In the genomic region with DNA sequence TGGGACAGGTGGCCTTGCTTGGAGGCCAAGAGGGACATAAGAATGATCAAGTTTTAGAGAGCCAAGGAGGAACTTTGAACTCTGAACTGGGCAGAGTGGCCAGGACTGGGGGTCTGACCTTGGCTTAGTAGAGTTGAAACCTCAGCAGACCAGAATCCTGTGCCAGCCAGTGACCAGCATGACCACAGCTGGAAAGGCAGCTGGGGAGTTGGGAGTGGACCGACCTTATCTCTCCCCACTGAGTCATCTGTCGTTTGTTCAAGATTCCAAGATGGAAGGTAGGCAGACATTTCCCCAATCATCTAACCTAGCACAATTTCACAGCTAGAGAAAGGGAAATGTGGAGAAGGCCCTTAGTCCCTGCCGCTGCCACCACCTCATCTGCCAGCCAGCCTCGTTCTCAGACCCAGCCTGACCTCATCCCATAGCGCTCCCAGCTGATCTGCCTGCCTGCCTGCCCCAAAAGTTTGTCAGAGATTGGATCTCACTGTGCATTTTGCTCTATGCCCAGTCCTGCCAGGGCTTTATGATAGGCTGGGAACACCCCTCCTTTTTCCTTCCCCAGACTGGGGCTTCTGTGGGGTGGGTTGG, we compare ENCODE assay signal across 8 mouse cellular contexts. TPM values are rescaled to one million over a fixed set of nuclear protein-coding genes. Genes with fewer than 3 reads are reported as not detected.
DNase-seq lines count a peak whose midpoint lies in the region; ATAC-seq and TF ChIP-seq lines count a peak whose summit lies in the region.

No protein-coding gene starts in this region.

- H3K27me3 ChIP-seq in kidney, embryonic 16.5 days (ENCODE audit: insufficient read depth, low read length), result 0 out of 2 replicates have a peak, but pooled peaks cover 3% of the 10 kb centered on the region
- no peaks in the 10 kb centered on the region for H3K27me3 ChIP-seq in kidney, adult 2 months (replicated peaks; ENCODE audit: control insufficient read depth, insufficient read depth, low read length)
- H3K27me3 ChIP-seq in hindbrain, postnatal 0 days (ENCODE audit: insufficient read depth, low read length), result no peaks in the 10 kb centered on the region
- H3K27me3 ChIP-seq in myocyte (ENCODE audit: control insufficient read depth, insufficient read depth, insufficient read length), result no peaks in the 10 kb centered on the region

- ATAC-seq in kidney, embryonic 16.5 days (ENCODE audit: low FRiP score, low TSS enrichment), result no peak
- peak; percentile 46 for ATAC-seq in hindbrain, postnatal 0 days

- peak overlapping the region; percentile 15 for H3K4me3 ChIP-seq in kidney, embryonic 16.5 days (ENCODE audit: low read length)
- H3K4me3 ChIP-seq in kidney, adult 2 months (ENCODE audit: insufficient read depth, low read depth, low read length), result no peak overlapping the region
- peak overlapping the region; percentile 16 for H3K4me3 ChIP-seq in hindbrain, postnatal 0 days (ENCODE audit: low read length)
- peak overlapping the region; percentile 6 for H3K4me3 ChIP-seq in myocyte

- no peaks in the 10 kb centered on the region for H3K79me2 ChIP-seq in myocyte (ENCODE audit: control insufficient read depth, insufficient read depth)

- H3K27ac ChIP-seq in kidney, embryonic 16.5 days (ENCODE audit: low read length), result peak overlapping the region; percentile 28; the same call in 1 of the 2 replicates
- no peak overlapping the region for H3K27ac ChIP-seq in kidney, adult 2 months (ENCODE audit: insufficient read depth, low read depth, low read length)
- H3K27ac ChIP-seq in hindbrain, postnatal 0 days, result 0 out of 2 replicates have a peak overlapping the region, but pooled peaks have one; percentile 13

- 27% methylated on average over 5 of the region's 5 CpGs for WGBS in kidney, embryonic 16.5 days
- 57% methylated on average over 5 of the region's 5 CpGs for WGBS in kidney, adult 2 months
- 25% methylated on average over 5 of the region's 5 CpGs for WGBS in hindbrain, postnatal 0 days

- no peak for DNase-seq in kidney, adult 2 months
- DNase-seq in adrenal gland, postnatal 14 days, result peak; percentile 62
- no peak for DNase-seq in hindbrain, postnatal 0 days (ENCODE audit: low spot score)
- no peak for DNase-seq in embryo, embryonic 11 days
- DNase-seq in layer of hippocampus, adult 11-12 months (ENCODE audit: low spot score), result no peak
- DNase-seq in cerebellum, adult 8-10 months, result no peak

- no peaks in the 10 kb centered on the region for H3K36me3 ChIP-seq in kidney, embryonic 16.5 days (ENCODE audit: insufficient read depth, low read length)
- no peaks in the 10 kb centered on the region for H3K36me3 ChIP-seq in kidney, adult 2 months (ENCODE audit: control insufficient read depth, insufficient read depth, low read length)
- no peaks in the 10 kb centered on the region for H3K36me3 ChIP-seq in hindbrain, postnatal 0 days (ENCODE audit: insufficient read depth, low read length)
- H3K36me3 ChIP-seq in myocyte (ENCODE audit: control insufficient read depth, insufficient read depth), result no peaks in the 10 kb centered on the region

- no peak for TF ChIP-seq POLR2A in kidney, adult 2 months (IDR thresholded peaks at IDR 0.05; ENCODE audit: low read depth, low read length)
- TF ChIP-seq POLR2A in myocyte (IDR thresholded peaks at IDR 0.05; ENCODE audit: insufficient read length, low read depth), result no peak

- no peak overlapping the region for H3ac ChIP-seq in myocyte (ENCODE audit: control insufficient read depth, insufficient read length)

- peaks cover 36% of the 10 kb centered on the region for H3K4me1 ChIP-seq in kidney, embryonic 16.5 days (ENCODE audit: insufficient read depth, low read length)
- no peaks in the 10 kb centered on the region for H3K4me1 ChIP-seq in kidney, adult 2 months (ENCODE audit: control insufficient read depth, insufficient read depth, low read length)
- no peaks in the 10 kb centered on the region for H3K4me1 ChIP-seq in hindbrain, postnatal 0 days (ENCODE audit: insufficient read depth, low read length)

- H3K9me3 ChIP-seq in kidney, embryonic 16.5 days (ENCODE audit: low read length), result no peaks in the 10 kb centered on the region
- no peaks in the 10 kb centered on the region for H3K9me3 ChIP-seq in hindbrain, postnatal 0 days (ENCODE audit: low read length)

- H3K4me2 ChIP-seq in kidney, embryonic 16.5 days (replicated peaks; ENCODE audit: low read depth, low read length), result peak overlapping the region; percentile 50
- peak overlapping the region; percentile 45 for H3K4me2 ChIP-seq in hindbrain, postnatal 0 days (ENCODE audit: low read depth, low read length)
- peak overlapping the region; percentile 83 for H3K4me2 ChIP-seq in myocyte (ENCODE audit: low read depth)

- peak overlapping the region; percentile 42 for H3K9ac ChIP-seq in kidney, embryonic 16.5 days (replicated peaks; ENCODE audit: low read length)
- 0 out of 2 replicates have a peak overlapping the region, but pooled peaks have one; percentile 14 for H3K9ac ChIP-seq in hindbrain, postnatal 0 days (replicated peaks; ENCODE audit: low read length)

- TF ChIP-seq CTCF in kidney, adult 2 months (conservative IDR thresholded peaks at IDR 0.05; ENCODE audit: insufficient read depth, insufficient read length, low read depth, low read length), result no peak
- no peak for TF ChIP-seq CTCF in hindbrain, postnatal 0 days (IDR thresholded peaks at IDR 0.05; ENCODE audit: low read depth)

TF ChIP-seq in myocyte, 11 proteins besides CTCF, POLR2A, EP300 and RAD21:
- TF ChIP-seq E2F4 (IDR thresholded peaks at IDR 0.05; ENCODE audit: insufficient read depth) (no peak), MYOG (IDR thresholded peaks at IDR 0.05; ENCODE audit: control insufficient read depth in 1 of 3, insufficient read depth in 1 of 3, insufficient read length in 2 of 3, low read depth in 2 of 3) (peak in 1 of 3 experiments; percentile 68), MYOD1 (IDR thresholded peaks at IDR 0.05; ENCODE audit: control insufficient read depth in 1 of 3, insufficient read length in 2 of 3, low read depth in 2 of 3) (peak in 2 of 3 experiments; percentile 28 to 49), MAX (IDR thresholded peaks at IDR 0.05; ENCODE audit: low read depth) (no peak), TCF3 (IDR thresholded peaks at IDR 0.05; ENCODE audit: insufficient read length, low read depth) (no peak)
TF ChIP-seq in myocyte: peak in this region for 2.

RNA-seq across cellular contexts. Expression of a gene that starts 53.1 kb away (rescaled TPM):
- 53.7 and 54.3 TPM in 2 replicates for polyA plus RNA-seq in kidney, embryonic 16.5 days (2015; fragmentation: Nextera tagmentation; extraction: Ambion mirVana)
- polyA plus RNA-seq in kidney, adult 2 months (2012; rRNA removed), result 18.3 and 23.4 TPM in 2 replicates
- 27.3 and 28.5 TPM in 2 replicates for total RNA-seq in adrenal gland, postnatal 14 days (2021)
- 55.3 and 59.9 TPM in 2 replicates for total RNA-seq in hindbrain, postnatal 0 days (2014; rRNA removed)
- polyA plus RNA-seq in hindbrain, postnatal 0 days (2015; fragmentation: Nextera tagmentation; extraction: Ambion mirVana), result 47.9 and 49.5 TPM in 2 replicates
- 17.0 TPM for polyA plus RNA-seq in myocyte (2012; fragmentation: generic; extraction: Trizol)
